Mouse (Mus musculus) CH12.LX (cell line): Measurements from ENCODE around the gene Trim9. TPM values are rescaled to one million over a fixed set of nuclear protein-coding genes. Genes with fewer than 3 reads are reported as not detected.

Experiments
- DNase-seq: peaks from one replicate; pipeline ENCODE4 v3.0.0-alpha.2; 2013; ENCODE audit errors: extremely low read depth
- H3K27ac ChIP-seq: 2 replicates; pipeline ENCODE4 v1.5.1; 2012; ENCODE audit warnings: low read depth, mild to moderate bottlenecking, control low read depth, moderate library complexity; ENCODE audit not compliant: insufficient read depth
- H3K27me3 ChIP-seq: replicated peaks from 2 replicates; pipeline ENCODE3; 2012; ENCODE audit warnings: inconsistent platforms
- H3K36me3 ChIP-seq, 2 experiments: replicated peaks in 1 of 2; 2 replicates each; pipeline versions ENCODE3 to v1.6.1; 2012; ENCODE audit warnings: inconsistent platforms in 1 of 2, low read length in 1 of 2, mild to moderate bottlenecking in 1 of 2, mixed read lengths in 1 of 2, moderate library complexity in 1 of 2; ENCODE audit not compliant: control insufficient read depth in 1 of 2, insufficient read depth in 1 of 2
- H3K4me1 ChIP-seq, 2 experiments: 2 replicates each; pipeline ENCODE4 v1.6.1; 2012; ENCODE audit warnings: inconsistent platforms in 1 of 2, moderate library complexity in 1 of 2; ENCODE audit not compliant: insufficient read depth in 2 of 2, control insufficient read depth in 1 of 2
- H3K4me2 ChIP-seq: 2 replicates; pipeline ENCODE4 v1.6.1; 2012; ENCODE audit warnings: low read depth, mild to moderate bottlenecking, control low read depth; ENCODE audit not compliant: poor library complexity, insufficient read depth, severe bottlenecking
- H3K4me3 ChIP-seq, 3 experiments: fragments of 150-350 bp in 1 of 3; sonication (generic) in 1 of 3; replicated peaks in 1 of 3; 2 replicates each; pipeline versions ENCODE3 to v1.5.1; 2011 to 2012; ENCODE audit warnings: low read depth in 2 of 3, low read length in 2 of 3, mild to moderate bottlenecking in 2 of 3, moderate library complexity in 2 of 3, control low read depth in 1 of 3, improper control_type of control experiment in 1 of 3, inconsistent platforms in 1 of 3, mixed read lengths in 1 of 3; ENCODE audit not compliant: poor library complexity in 1 of 3
- H3K79me2 ChIP-seq: replicated peaks from 2 replicates; pipeline ENCODE4 v1.6.1; 2012; ENCODE audit warnings: mild to moderate bottlenecking, moderate library complexity; ENCODE audit not compliant: control insufficient read depth, poor library complexity, insufficient read depth, severe bottlenecking; ENCODE audit errors: extremely low read depth
- H3K9ac ChIP-seq: 2 replicates; pipeline ENCODE4 v1.6.1; 2012; ENCODE audit warnings: low read depth, mild to moderate bottlenecking, control low read depth, moderate library complexity; ENCODE audit not compliant: insufficient read depth
- H3K9me3 ChIP-seq: replicated peaks from 2 replicates; pipeline ENCODE3; 2012; ENCODE audit warnings: low read length, inconsistent platforms, mixed read lengths
- BHLHE40 ChIP-seq: IDR thresholded peaks from 2 replicates; pipeline ENCODE4 v1.6.1; 2011; ENCODE audit warnings: mild to moderate bottlenecking, low read depth, low read length, improper control_type of control experiment
- CHD1 ChIP-seq: IDR thresholded peaks from 2 replicates; pipeline ENCODE4 v1.6.1; 2012; ENCODE audit warnings: low read depth, low read length, improper control_type of control experiment, inconsistent platforms
- CHD2 ChIP-seq: IDR thresholded peaks from 2 replicates; pipeline ENCODE4 v1.6.1; 2011; ENCODE audit warnings: low read length, improper control_type of control experiment
- ELF1 ChIP-seq: IDR thresholded peaks from 2 replicates; pipeline ENCODE4 v1.6.1; 2014; ENCODE audit warnings: low read depth, mild to moderate bottlenecking, inconsistent platforms, low read length, improper control_type of control experiment
- ETS1 ChIP-seq: conservative IDR thresholded peaks from 2 replicates; pipeline ENCODE4 v1.6.1; 2012; ENCODE audit warnings: low read depth, mild to moderate bottlenecking, inconsistent platforms, low read length, improper control_type of control experiment, moderate library complexity
- KAT2A ChIP-seq: IDR thresholded peaks from 2 replicates; pipeline ENCODE4 v1.6.1; 2012; ENCODE audit warnings: low read length, improper control_type of control experiment, inconsistent platforms; ENCODE audit not compliant: insufficient replicate concordance
- MEF2A ChIP-seq: IDR thresholded peaks from 2 replicates; pipeline ENCODE4 v1.6.1; 2014; ENCODE audit warnings: low read depth, mild to moderate bottlenecking, inconsistent platforms, low read length, improper control_type of control experiment, borderline replicate concordance
- MXI1 ChIP-seq: IDR thresholded peaks from 2 replicates; pipeline ENCODE4 v1.6.1; 2011; ENCODE audit warnings: mild to moderate bottlenecking, low read depth, low read length, improper control_type of control experiment
- NELFE ChIP-seq: IDR thresholded peaks from 2 replicates; pipeline ENCODE4 v1.6.1; 2011; ENCODE audit warnings: low read depth, low read length, improper control_type of control experiment
- RCOR1 ChIP-seq: conservative IDR thresholded peaks from 2 replicates; pipeline ENCODE4 v1.6.1; 2012; ENCODE audit warnings: low read depth, mild to moderate bottlenecking, inconsistent platforms, low read length, improper control_type of control experiment
- SIN3A ChIP-seq: IDR thresholded peaks from 2 replicates; pipeline ENCODE4 v1.6.1; 2012; ENCODE audit warnings: low read length, improper control_type of control experiment, inconsistent platforms
- SMC3 ChIP-seq: IDR thresholded peaks from 2 replicates; pipeline ENCODE4 v1.6.1; 2011; ENCODE audit warnings: low read depth, low read length, improper control_type of control experiment
- TBP ChIP-seq: conservative IDR thresholded peaks from 2 replicates; pipeline ENCODE4 v1.6.1; 2011; ENCODE audit warnings: low read depth, low read length, improper control_type of control experiment
- USF1 ChIP-seq: IDR thresholded peaks from 2 replicates; pipeline ENCODE4 v1.6.1; 2014; ENCODE audit warnings: low read depth, mild to moderate bottlenecking, inconsistent platforms, low read length, improper control_type of control experiment
- ZC3H11A ChIP-seq: IDR thresholded peaks from 2 replicates; pipeline ENCODE4 v1.6.1; 2012; ENCODE audit warnings: low read depth, mild to moderate bottlenecking, inconsistent platforms, low read length, improper control_type of control experiment
- ZNF384 ChIP-seq: IDR thresholded peaks from 2 replicates; pipeline ENCODE4 v1.6.1; 2012; ENCODE audit warnings: low read depth, low read length, improper control_type of control experiment, inconsistent platforms
- dilution Hi-C: fragments of 300-500 bp; cut with MboI; formaldehyde crosslinking; loops from 2 replicates; pipeline ENCODE4 v1.14.3; 2020; ENCODE audit warnings: low sequenced_read_pairs; ENCODE audit not compliant: extremely low pct_unique_long_range_greater_than_20kb, extremely low pct_ligation_motif_present
- in situ Hi-C: fragments of 300-500 bp; cut with MboI; formaldehyde crosslinking; loops from 3 replicates; pipeline ENCODE4 v1.14.3; 2019; ENCODE audit warnings: low sequenced_read_pairs, low pct_ligation_motif_present, low pct_unique_long_range_greater_than_20kb, mixed read lengths
- polyA plus RNA-seq: library from polyadenylated mRNA; unstranded; fragments of >175 nt; gene quantifications from 2 replicates; pipeline ENCODE4 v1.2.1, GENCODE M21; 2012; ENCODE audit warnings: low read depth; ENCODE audit not compliant: insufficient read length
- total RNA-seq, 2 experiments: library from RNA; depleted of rRNA; stranded (reverse); fragments of 300-350 nt in 1 of 2; fragments of >200 nt in 1 of 2; gene quantifications; 2 replicates each; pipeline ENCODE4 v1.2.3; 2012 to 2014

The Trim9 gene
- total and polyA plus RNA-seq, 3 experiments, result 0.07 TPM; not detected in 2

- Histone ChIP-seq H3K36me3 (no peaks in the 10 kb centered on the region), H3K4me2 (no peak overlapping the region), H3K4me1 (peaks cover 0 to 4% of the 10 kb centered on the region in 2 experiments; a peak in 2 of 4 replicates), H3K9me3 (no peaks in the 10 kb centered on the region), H3K27ac (no peak overlapping the region), H3K79me2 (no peaks in the 10 kb centered on the region), H3K4me3 (no peak overlapping the region), H3K9ac (no peak overlapping the region)
- in situ Hi-C loops, result no loop called here
- no peak for DNase-seq
- dilution Hi-C loops, result no loop called here
- TF ChIP-seq ELF1, result no peak
- TF ChIP-seq SIN3A, result no peak
- no peak for TF ChIP-seq ZC3H11A
- no peak for TF ChIP-seq RCOR1
- TF ChIP-seq ZNF384, result no peak
- no peak for TF ChIP-seq CHD2
- TF ChIP-seq USF1, result no peak
- no peak for TF ChIP-seq MXI1
- no peak for TF ChIP-seq SMC3
- no peak for TF ChIP-seq TBP
- no peak for TF ChIP-seq NELFE
- TF ChIP-seq CHD1, result no peak
- TF ChIP-seq, all 38 proteins: peak for 0
- H3K27me3 ChIP-seq, result no peaks in the 10 kb centered on the region
Measured at GRCm38 (mm10) chr12:70280930-70281329, 66.5 kb downstream of the Trim9 start.

- H3K36me3 ChIP-seq, result no peaks in the 10 kb centered on the region
- no peak overlapping the region for H3K4me3 ChIP-seq
- in situ Hi-C loops (no loop called here), dilution Hi-C loops (no loop called here)
- no peaks in the 10 kb centered on the region for H3K79me2 ChIP-seq
- H3K4me2 ChIP-seq, result no peak overlapping the region
- DNase-seq, result no peak
- no peaks in the 10 kb centered on the region for H3K27me3 ChIP-seq
- H3K9me3 ChIP-seq, result no peaks in the 10 kb centered on the region
- no peak overlapping the region for H3K9ac ChIP-seq
- no peak for TF ChIP-seq KAT2A
- no peak for TF ChIP-seq MEF2A
- no peak for TF ChIP-seq SMC3
- no peak for TF ChIP-seq ELF1
- no peak for TF ChIP-seq BHLHE40
- no peak for TF ChIP-seq CHD1
- no peak for TF ChIP-seq USF1
- no peak for TF ChIP-seq ETS1
- TF ChIP-seq, all 38 proteins: peak for 0
- Histone ChIP-seq H3K4me1 (peaks cover 0 to 4% of the 10 kb centered on the region in 2 experiments; a peak in 2 of 4 replicates), H3K27ac (no peak overlapping the region)
Measured at GRCm38 (mm10) chr12:70280381-70280780, 67.0 kb downstream of the Trim9 start.
